Mouse (Mus musculus) bone marrow, adult 2 months (tissue): ENCODE results near the gene Map3k13.

Experiments used
- CTCF ChIP-seq: fragments of 200-500 bp; IDR thresholded peaks from 2 replicates; pipeline ENCODE4 v1.5.1; 2011; ENCODE audit warnings: low read length, control low read depth; ENCODE audit not compliant: control insufficient read depth, insufficient read depth
- POLR2A ChIP-seq: fragments of 200-500 bp; IDR thresholded peaks from 2 replicates; pipeline ENCODE4 v1.6.1; 2011; ENCODE audit warnings: low read depth, mild to moderate bottlenecking, control low read depth, low read length, borderline replicate concordance; ENCODE audit not compliant: control insufficient read depth

DNA sequence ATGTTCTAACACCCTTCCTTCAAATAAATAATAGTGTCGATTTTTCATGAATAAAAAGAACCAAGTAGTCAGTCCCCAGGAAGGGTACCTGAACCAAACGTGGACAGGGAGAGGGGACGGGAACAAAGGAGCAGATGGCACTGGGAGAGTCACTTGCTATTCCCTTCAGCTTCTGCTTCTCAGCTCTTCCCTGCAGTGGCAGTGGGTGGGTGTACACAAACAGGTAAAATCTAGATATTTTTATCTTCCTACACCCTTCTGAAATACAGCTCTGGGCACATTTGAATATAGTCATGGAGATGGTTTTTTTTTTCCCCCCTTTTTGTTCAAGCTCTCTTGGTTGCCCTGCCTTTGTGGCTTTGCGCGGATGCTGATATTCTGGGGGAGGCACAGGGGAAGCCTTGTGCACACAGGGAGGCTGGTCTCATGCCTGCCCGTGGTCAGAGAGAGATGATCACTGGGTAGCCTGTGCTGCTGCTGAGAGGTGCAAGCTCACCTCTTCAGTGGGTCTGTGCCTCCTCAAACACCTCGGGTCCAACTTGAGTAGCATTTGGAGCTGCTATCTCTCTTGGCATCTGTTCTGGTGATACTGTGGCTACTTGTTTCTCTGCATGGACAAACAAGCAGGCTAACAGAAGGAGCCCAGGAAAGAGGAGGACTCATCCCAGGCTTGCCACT, 87.6 kb downstream of the Map3k13 start:
- no peak for TF ChIP-seq POLR2A
- TF ChIP-seq CTCF = no peak
